Mouse (Mus musculus) embryo, embryonic 10 days (tissue): ENCODE measurements around the gene Olfr635.
"Not testable (repeated sequence)": the region's sequence is repeated elsewhere in the genome, so short reads cannot be mapped to it uniquely, and the experiment has no call there.

ENCODE experiments used
- DNase-seq: peaks from one replicate; pipeline ENCODE4 v3.0.0-alpha.2; 2015; ENCODE audit warnings: low spot score

Gene Olfr635

GRCm38 (mm10) chr7:103970852-103971251 is at the start of gene Olfr635:
Gene Olfr635, plus strand, starts transcription at chr7:103971152.
- DNase-seq, result no peak

GRCm38 (mm10) chr7:103928525-103928924 is 42.4 kb upstream of the Olfr635 start, which contains the start of gene Olfr631:
Gene Olfr631, plus strand, starts transcription at chr7:103928825.
- no peak for DNase-seq

GRCm38 (mm10) chr7:103934264-103934663 is 36.7 kb upstream of the Olfr635 start, which contains the start of gene Olfr632:
Gene Olfr632, plus strand, starts transcription at chr7:103934347.
- no peak for DNase-seq

GRCm38 (mm10) chr7:103942730-103943129 is 28.2 kb upstream of the Olfr635 start:
- peak; percentile 78 for DNase-seq

DNA sequence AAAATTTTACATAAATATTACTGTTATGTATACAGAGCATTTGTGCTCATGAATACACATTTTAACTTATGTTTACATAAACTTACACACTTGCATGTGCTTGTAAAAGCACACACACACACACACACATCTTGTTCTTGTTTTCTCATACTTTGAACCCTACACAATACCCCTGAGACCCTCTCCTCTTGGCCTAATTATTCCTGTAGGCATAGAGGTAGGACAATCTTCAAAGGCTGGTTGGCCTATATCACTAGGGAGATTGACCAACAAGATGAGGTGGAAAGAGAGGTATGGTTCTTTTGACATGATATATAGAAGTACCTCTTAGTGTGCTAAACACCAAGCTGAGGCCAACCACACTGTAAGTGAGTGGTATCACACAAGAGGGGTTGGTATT is 26.8 kb upstream of the Olfr635 start, which contains the start of gene Olfr633:
Gene Olfr633, plus strand, starts transcription at position 301 of the 400 bp plus-strand sequence.
- DNase-seq, result no peak

DNA sequence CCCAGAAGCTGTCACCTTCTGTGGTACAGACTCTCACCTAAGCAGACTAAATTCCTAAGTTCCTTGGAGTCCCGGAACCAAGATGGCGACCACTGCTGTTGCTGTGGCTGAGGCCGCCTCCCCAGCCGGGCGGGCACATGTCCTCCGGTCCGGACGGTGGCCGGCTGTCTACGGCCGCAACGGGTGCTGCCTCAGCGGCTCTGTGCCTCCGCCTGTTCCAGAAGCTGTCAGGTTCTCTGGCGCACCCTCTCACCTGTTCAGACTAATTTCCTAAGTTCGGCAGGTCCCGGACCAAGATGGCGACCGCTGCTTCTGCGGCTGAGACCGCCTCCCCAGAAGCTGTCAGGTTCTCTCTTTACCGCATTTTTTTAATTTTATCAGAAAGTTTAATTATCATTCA is 4.1 kb upstream of the Olfr635 start:
- DNase-seq, result not testable (repeated sequence)

GRCm38 (mm10) chr7:103971782-103972181 is 830 bp downstream of the Olfr635 start:
- DNase-seq, result no peak

DNA sequence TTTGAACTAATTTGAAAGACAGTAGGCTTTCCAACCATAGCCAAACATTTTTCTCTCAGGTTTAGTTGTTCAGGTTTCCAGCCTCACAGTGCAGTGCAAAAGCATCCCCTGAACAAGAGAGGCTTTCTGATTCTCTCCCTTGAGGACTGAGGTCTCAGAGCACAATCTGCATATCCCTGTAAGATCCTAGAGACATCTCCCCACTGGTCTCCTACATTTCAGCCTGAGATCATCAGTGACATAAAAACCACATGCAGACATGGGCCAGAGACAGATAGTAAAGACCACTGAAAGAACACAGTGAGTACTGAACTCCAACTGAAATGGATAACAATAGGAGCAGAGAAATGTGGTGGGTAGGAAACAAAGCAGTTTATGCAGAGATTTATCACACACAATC is 27.5 kb downstream of the Olfr635 start, which contains the start of gene Olfr638:
Gene Olfr638, plus strand, starts transcription at position 301 of the 400 bp plus-strand sequence.
- no peak for DNase-seq

DNA sequence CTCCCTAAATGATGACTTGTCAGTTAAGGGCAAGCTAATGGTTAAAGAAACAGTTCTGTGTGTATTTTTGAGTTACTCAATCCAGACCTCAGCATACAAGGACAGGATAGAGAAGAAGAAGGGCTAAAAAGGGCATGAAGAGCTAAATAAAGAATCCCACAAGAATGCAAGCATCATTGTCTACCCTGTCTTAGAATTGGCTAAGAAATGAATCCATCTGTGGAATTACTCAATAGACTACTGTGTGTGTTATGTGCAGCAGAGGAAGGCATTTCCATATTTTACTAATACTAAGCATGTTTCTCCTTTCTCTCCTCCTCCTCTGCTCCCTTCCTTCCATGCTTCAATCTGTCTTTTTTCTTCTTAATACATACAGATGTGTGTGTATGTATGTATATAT is 28.2 kb downstream of the Olfr635 start:
- DNase-seq, result no peak

GRCm38 (mm10) chr7:104017203-104017602 is 46.3 kb downstream of the Olfr635 start, which contains the start of gene Olfr639:
Gene Olfr639, minus strand, starts transcription at chr7:104017303.
- no peak for DNase-seq

DNA sequence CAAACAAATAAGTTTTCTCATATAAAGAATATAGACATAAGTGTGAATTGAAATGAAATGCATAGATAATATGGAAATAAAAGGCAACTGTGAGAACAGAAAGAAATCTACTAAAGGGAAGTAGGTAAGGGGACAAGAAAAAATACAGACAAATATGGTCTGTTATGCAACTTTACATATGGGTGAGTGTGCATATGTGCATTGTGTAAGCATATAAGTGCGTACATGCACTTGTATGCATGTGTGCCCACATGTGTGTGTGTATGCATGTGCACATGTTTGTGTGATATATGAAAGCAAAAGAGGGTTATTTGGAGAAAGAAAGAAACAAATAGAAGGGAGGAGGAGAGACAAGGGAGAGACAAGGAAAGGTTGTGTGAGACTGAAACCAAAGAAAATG is 48.0 kb downstream of the Olfr635 start:
- no peak for DNase-seq

- no peak for DNase-seq
Observed at GRCm38 (mm10) chr7:104021651-104022050, 50.7 kb downstream of the Olfr635 start.

GRCm38 (mm10) chr7:104025473-104025872 is 54.5 kb downstream of the Olfr635 start, which contains the start of gene Olfr640:
Gene Olfr640, minus strand, starts transcription at chr7:104025573.
- no peak for DNase-seq

DNA sequence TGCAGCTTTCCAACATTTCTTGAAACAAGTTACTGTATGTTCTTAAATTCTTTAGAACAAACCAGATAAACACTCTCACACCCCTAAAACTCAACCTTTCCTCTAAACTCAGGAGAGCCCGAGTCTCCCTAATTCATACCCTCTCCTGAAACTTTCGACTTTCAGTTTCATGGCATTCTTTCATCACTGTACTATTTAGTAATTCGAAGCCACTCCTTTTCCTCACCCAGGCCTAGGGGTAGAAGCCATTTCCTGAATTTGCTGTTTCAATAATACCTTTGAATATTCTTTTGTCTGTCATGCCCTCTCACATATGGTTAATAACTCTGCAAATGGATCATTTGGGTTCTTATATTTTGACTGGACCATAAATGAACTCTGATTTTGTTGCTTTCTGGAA is 56.0 kb downstream of the Olfr635 start:
- DNase-seq, result no peak

GRCm38 (mm10) chr7:104035145-104035544 is 64.2 kb downstream of the Olfr635 start, which contains the start of gene Olfr641:
Gene Olfr641, plus strand, starts transcription at chr7:104035445.
- DNase-seq, result no peak
